Mouse (Mus musculus) stomach, postnatal 0 days (tissue): ENCODE measurements around the gene Ubxn4.

ENCODE experiments used
- CTCF ChIP-seq: IDR thresholded peaks from 2 replicates; pipeline ENCODE4 v1.5.1; 2016; ENCODE audit warnings: antibody characterized with exemption, low read depth, mild to moderate bottlenecking, moderate library complexity
- EP300 ChIP-seq: optimal IDR thresholded peaks from 2 replicates; pipeline ENCODE3; 2016; ENCODE audit warnings: antibody characterized with exemption

- TF ChIP-seq EP300 (no peak), CTCF (no peak)
Measured at GRCm38 (mm10) chr1:128284157-128284690, 40.5 kb downstream of the Ubxn4 start.
